Mouse (Mus musculus): ENCODE data around the gene Syngr3. TPM values are rescaled to one million over a fixed set of nuclear protein-coding genes. Genes with fewer than 3 reads are reported as not detected.

The Syngr3 gene
- 0.31 TPM for polyA plus RNA-seq (2014; fragmentation: Illumina TruSeq; extraction: RNeasy Lipid Tissue Mini Kit (QIAGEN cat#74804); ENCODE audit: low read depth, low replicate concordance)

GRCm38 (mm10) chr17:24689251-24690081 lies at the start of gene Syngr3:
Gene Syngr3 (minus strand): TSS chr17:24689955.

GRCm38 (mm10) chr17:24736330-24737051 lies 46.7 kb upstream of the Syngr3 start, which contains the start of gene Msrb1:
Gene Msrb1 (plus strand): TSS chr17:24736642.

GRCm38 (mm10) chr17:24727618-24728017 lies 37.9 kb upstream of the Syngr3 start, which contains the start of gene Rpl3l:
Gene Rpl3l (plus strand): TSS chr17:24727820.

GRCm38 (mm10) chr17:24724184-24724583 lies 34.4 kb upstream of the Syngr3 start, which contains the start of gene Ndufb10:
Gene Ndufb10 (minus strand): TSS chr17:24724478.

GRCm38 (mm10) chr17:24717943-24718342 lies 28.2 kb upstream of the Syngr3 start, which contains the start of the genes Rnf151 and Rps2:
Gene Rnf151 (minus strand): TSS chr17:24718063.
Gene Rps2 (plus strand): TSS chr17:24718116.

GRCm38 (mm10) chr17:24706982-24707800 lies 17.4 kb upstream of the Syngr3 start, which contains the start of gene Tbl3:
Gene Tbl3 (minus strand): TSS chr17:24707660.

GRCm38 (mm10) chr17:24696011-24696697 lies 6.4 kb upstream of the Syngr3 start, which contains the start of the genes Gfer and Noxo1:
Gene Gfer (minus strand): TSS chr17:24696156.
Gene Noxo1 (plus strand): TSS chr17:24696234.

GRCm38 (mm10) chr17:24669545-24670245 lies 20.1 kb downstream of the Syngr3 start, which contains the start of gene Zfp598:
Gene Zfp598 (plus strand): TSS chr17:24669687.

GRCm38 (mm10) chr17:24658017-24658758 lies 31.6 kb downstream of the Syngr3 start, which contains the start of gene Npw:
Gene Npw (minus strand): TSS chr17:24658457.

GRCm38 (mm10) chr17:24650070-24650616 lies 39.6 kb downstream of the Syngr3 start, which contains the start of gene Slc9a3r2:
Gene Slc9a3r2 (minus strand): TSS chr17:24650327.

Other genes with a start within 250 kb of the Syngr3 start
- gene Dnase1l2, start 246.8 kb downstream of the Syngr3 start, polyA plus RNA-seq (2014; fragmentation: Illumina TruSeq; extraction: RNeasy Lipid Tissue Mini Kit (QIAGEN cat#74804); ENCODE audit: low read depth, low replicate concordance): 3.4 TPM
- gene E4f1, start 219.6 kb downstream of the Syngr3 start, polyA plus RNA-seq (2014; fragmentation: Illumina TruSeq; extraction: RNeasy Lipid Tissue Mini Kit (QIAGEN cat#74804); ENCODE audit: low read depth, low replicate concordance): 21.5 TPM
- gene Pgp, start 219.6 kb downstream of the Syngr3 start, polyA plus RNA-seq (2014; fragmentation: Illumina TruSeq; extraction: RNeasy Lipid Tissue Mini Kit (QIAGEN cat#74804); ENCODE audit: low read depth, low replicate concordance): 36.4 TPM
- gene Bricd5, start 216.1 kb downstream of the Syngr3 start, polyA plus RNA-seq (2014; fragmentation: Illumina TruSeq; extraction: RNeasy Lipid Tissue Mini Kit (QIAGEN cat#74804); ENCODE audit: low read depth, low replicate concordance): not detected
- 11.6 TPM for gene Mlst8, start 210.9 kb downstream of the Syngr3 start, polyA plus RNA-seq (2014; fragmentation: Illumina TruSeq; extraction: RNeasy Lipid Tissue Mini Kit (QIAGEN cat#74804); ENCODE audit: low read depth, low replicate concordance)
- gene Caskin1, start 201.4 kb downstream of the Syngr3 start, polyA plus RNA-seq (2014; fragmentation: Illumina TruSeq; extraction: RNeasy Lipid Tissue Mini Kit (QIAGEN cat#74804); ENCODE audit: low read depth, low replicate concordance): 0.47 TPM
- gene Traf7, start 162.0 kb downstream of the Syngr3 start, polyA plus RNA-seq (2014; fragmentation: Illumina TruSeq; extraction: RNeasy Lipid Tissue Mini Kit (QIAGEN cat#74804); ENCODE audit: low read depth, low replicate concordance): 63.9 TPM
- not detected for gene Rab26, start 155.7 kb downstream of the Syngr3 start, polyA plus RNA-seq (2014; fragmentation: Illumina TruSeq; extraction: RNeasy Lipid Tissue Mini Kit (QIAGEN cat#74804); ENCODE audit: low read depth, low replicate concordance)
- gene Pkd1, start 140.1 kb downstream of the Syngr3 start, polyA plus RNA-seq (2014; fragmentation: Illumina TruSeq; extraction: RNeasy Lipid Tissue Mini Kit (QIAGEN cat#74804); ENCODE audit: low read depth, low replicate concordance): 35.8 TPM
- 99.7 TPM for gene Tsc2, start 57.3 kb downstream of the Syngr3 start, polyA plus RNA-seq (2014; fragmentation: Illumina TruSeq; extraction: RNeasy Lipid Tissue Mini Kit (QIAGEN cat#74804); ENCODE audit: low read depth, low replicate concordance)
- gene Nthl1, start 57.3 kb downstream of the Syngr3 start, polyA plus RNA-seq (2014; fragmentation: Illumina TruSeq; extraction: RNeasy Lipid Tissue Mini Kit (QIAGEN cat#74804); ENCODE audit: low read depth, low replicate concordance): 6.4 TPM
- 115 TPM for gene Slc9a3r2, start 39.6 kb downstream of the Syngr3 start, polyA plus RNA-seq (2014; fragmentation: Illumina TruSeq; extraction: RNeasy Lipid Tissue Mini Kit (QIAGEN cat#74804); ENCODE audit: low read depth, low replicate concordance)
- not detected for gene Npw, start 31.5 kb downstream of the Syngr3 start, polyA plus RNA-seq (2014; fragmentation: Illumina TruSeq; extraction: RNeasy Lipid Tissue Mini Kit (QIAGEN cat#74804); ENCODE audit: low read depth, low replicate concordance)
- 18.8 TPM for gene Zfp598, start 20.3 kb downstream of the Syngr3 start, polyA plus RNA-seq (2014; fragmentation: Illumina TruSeq; extraction: RNeasy Lipid Tissue Mini Kit (QIAGEN cat#74804); ENCODE audit: low read depth, low replicate concordance)
- gene Gfer, start 6.2 kb upstream of the Syngr3 start, polyA plus RNA-seq (2014; fragmentation: Illumina TruSeq; extraction: RNeasy Lipid Tissue Mini Kit (QIAGEN cat#74804); ENCODE audit: low read depth, low replicate concordance): 18.9 TPM
- 1.2 TPM for gene Noxo1, start 6.3 kb upstream of the Syngr3 start, polyA plus RNA-seq (2014; fragmentation: Illumina TruSeq; extraction: RNeasy Lipid Tissue Mini Kit (QIAGEN cat#74804); ENCODE audit: low read depth, low replicate concordance)
- 18.8 TPM for gene Tbl3, start 17.7 kb upstream of the Syngr3 start, polyA plus RNA-seq (2014; fragmentation: Illumina TruSeq; extraction: RNeasy Lipid Tissue Mini Kit (QIAGEN cat#74804); ENCODE audit: low read depth, low replicate concordance)
- not detected for gene Rnf151, start 28.1 kb upstream of the Syngr3 start, polyA plus RNA-seq (2014; fragmentation: Illumina TruSeq; extraction: RNeasy Lipid Tissue Mini Kit (QIAGEN cat#74804); ENCODE audit: low read depth, low replicate concordance)
- 1,388 TPM for gene Rps2, start 28.2 kb upstream of the Syngr3 start, polyA plus RNA-seq (2014; fragmentation: Illumina TruSeq; extraction: RNeasy Lipid Tissue Mini Kit (QIAGEN cat#74804); ENCODE audit: low read depth, low replicate concordance)
- 1,266 TPM for gene Ndufb10, start 34.5 kb upstream of the Syngr3 start, polyA plus RNA-seq (2014; fragmentation: Illumina TruSeq; extraction: RNeasy Lipid Tissue Mini Kit (QIAGEN cat#74804); ENCODE audit: low read depth, low replicate concordance)
- gene Rpl3l, start 37.9 kb upstream of the Syngr3 start, polyA plus RNA-seq (2014; fragmentation: Illumina TruSeq; extraction: RNeasy Lipid Tissue Mini Kit (QIAGEN cat#74804); ENCODE audit: low read depth, low replicate concordance): 333 TPM
- gene Msrb1, start 46.7 kb upstream of the Syngr3 start, polyA plus RNA-seq (2014; fragmentation: Illumina TruSeq; extraction: RNeasy Lipid Tissue Mini Kit (QIAGEN cat#74804); ENCODE audit: low read depth, low replicate concordance): 139 TPM
- not detected for gene Hs3st6, start 63.0 kb upstream of the Syngr3 start, polyA plus RNA-seq (2014; fragmentation: Illumina TruSeq; extraction: RNeasy Lipid Tissue Mini Kit (QIAGEN cat#74804); ENCODE audit: low read depth, low replicate concordance)
- gene Meiob, start 114.3 kb upstream of the Syngr3 start, polyA plus RNA-seq (2014; fragmentation: Illumina TruSeq; extraction: RNeasy Lipid Tissue Mini Kit (QIAGEN cat#74804); ENCODE audit: low read depth, low replicate concordance): 0.26 TPM
- gene Hagh, start 150.2 kb upstream of the Syngr3 start, polyA plus RNA-seq (2014; fragmentation: Illumina TruSeq; extraction: RNeasy Lipid Tissue Mini Kit (QIAGEN cat#74804); ENCODE audit: low read depth, low replicate concordance): 79.8 TPM
- 77.3 TPM for gene Fahd1, start 160.4 kb upstream of the Syngr3 start, polyA plus RNA-seq (2014; fragmentation: Illumina TruSeq; extraction: RNeasy Lipid Tissue Mini Kit (QIAGEN cat#74804); ENCODE audit: low read depth, low replicate concordance)
- gene Igfals, start 176.0 kb upstream of the Syngr3 start, polyA plus RNA-seq (2014; fragmentation: Illumina TruSeq; extraction: RNeasy Lipid Tissue Mini Kit (QIAGEN cat#74804); ENCODE audit: low read depth, low replicate concordance): 8.5 TPM
- 22.1 TPM for gene Nubp2, start 196.4 kb upstream of the Syngr3 start, polyA plus RNA-seq (2014; fragmentation: Illumina TruSeq; extraction: RNeasy Lipid Tissue Mini Kit (QIAGEN cat#74804); ENCODE audit: low read depth, low replicate concordance)
- 35.8 TPM for gene Spsb3, start 196.7 kb upstream of the Syngr3 start, polyA plus RNA-seq (2014; fragmentation: Illumina TruSeq; extraction: RNeasy Lipid Tissue Mini Kit (QIAGEN cat#74804); ENCODE audit: low read depth, low replicate concordance)
- 15.4 TPM for gene Eme2, start 205.1 kb upstream of the Syngr3 start, polyA plus RNA-seq (2014; fragmentation: Illumina TruSeq; extraction: RNeasy Lipid Tissue Mini Kit (QIAGEN cat#74804); ENCODE audit: low read depth, low replicate concordance)
- 86.1 TPM for gene Mrps34, start 205.2 kb upstream of the Syngr3 start, polyA plus RNA-seq (2014; fragmentation: Illumina TruSeq; extraction: RNeasy Lipid Tissue Mini Kit (QIAGEN cat#74804); ENCODE audit: low read depth, low replicate concordance)
- gene Nme3, start 206.5 kb upstream of the Syngr3 start, polyA plus RNA-seq (2014; fragmentation: Illumina TruSeq; extraction: RNeasy Lipid Tissue Mini Kit (QIAGEN cat#74804); ENCODE audit: low read depth, low replicate concordance): 30.4 TPM
- gene Mapk8ip3, start 247.0 kb upstream of the Syngr3 start, polyA plus RNA-seq (2014; fragmentation: Illumina TruSeq; extraction: RNeasy Lipid Tissue Mini Kit (QIAGEN cat#74804); ENCODE audit: low read depth, low replicate concordance): 67.2 TPM